Mouse (Mus musculus) lung, embryonic 15.5 days (tissue): ENCODE measurements around the gene Srrm3. TPM values are rescaled to one million over a fixed set of nuclear protein-coding genes. Genes with fewer than 3 reads are reported as not detected.

Experiments
- ATAC-seq: fragments of 200-750 bp; cut with Nextera tagmentation; 2 replicates; pipeline ENCODE4 v1.8.0; 2017; ENCODE audit warnings: moderate number of reproducible peaks, borderline replicate concordance; ENCODE audit not compliant: low FRiP score, low TSS enrichment; ENCODE audit errors: extremely low read depth
- H3K27ac ChIP-seq: fragments of 300-500 bp; sonication (generic); 2 replicates; pipeline ENCODE4 v1.5.1; 2015; ENCODE audit warnings: moderate library complexity, mild to moderate bottlenecking, inconsistent platforms
- H3K27me3 ChIP-seq: fragments of 300-500 bp; sonication (generic); 2 replicates; pipeline ENCODE4 v1.6.1; 2015; ENCODE audit warnings: inconsistent platforms
- H3K36me3 ChIP-seq: fragments of 300-500 bp; sonication (generic); 2 replicates; pipeline ENCODE4 v1.6.1; 2015; ENCODE audit warnings: inconsistent platforms
- H3K4me1 ChIP-seq: fragments of 300-500 bp; sonication (generic); 2 replicates; pipeline ENCODE4 v1.6.1; 2015; ENCODE audit warnings: inconsistent platforms
- H3K4me2 ChIP-seq: fragments of 300-500 bp; sonication (generic); 2 replicates; pipeline ENCODE4 v1.6.1; 2015; ENCODE audit warnings: inconsistent platforms, mild to moderate bottlenecking, moderate library complexity
- H3K4me3 ChIP-seq: fragments of 300-500 bp; sonication (generic); 2 replicates; pipeline ENCODE4 v1.5.1; 2015; ENCODE audit warnings: mild to moderate bottlenecking, inconsistent platforms
- H3K9ac ChIP-seq: fragments of 300-500 bp; sonication (generic); 2 replicates; pipeline ENCODE4 v1.6.1; 2015; ENCODE audit warnings: inconsistent platforms
- H3K9me3 ChIP-seq: fragments of 300-500 bp; sonication (generic); 2 replicates; pipeline ENCODE4 v1.6.1; 2016; ENCODE audit warnings: inconsistent platforms
- WGBS: fragments of 180-500 bp; shearing (Covaris S2); methylation state at CpG from one replicate; pipeline ENCODE4 v1.1.7; 2015; 5-methylcytosine and 5-hydroxymethylcytosine counted together
- polyA plus RNA-seq: library from polyadenylated mRNA; unstranded; fragments of >200 nt; fragmentation: Nextera tagmentation; extraction: Ambion mirVana; gene quantifications from 2 replicates; pipeline ENCODE4 v1.2.1, GENCODE M21; 2015

Srrm3 gene
- polyA plus RNA-seq, 1 experiment from 2014 or later, result 0.64 TPM

DNA sequence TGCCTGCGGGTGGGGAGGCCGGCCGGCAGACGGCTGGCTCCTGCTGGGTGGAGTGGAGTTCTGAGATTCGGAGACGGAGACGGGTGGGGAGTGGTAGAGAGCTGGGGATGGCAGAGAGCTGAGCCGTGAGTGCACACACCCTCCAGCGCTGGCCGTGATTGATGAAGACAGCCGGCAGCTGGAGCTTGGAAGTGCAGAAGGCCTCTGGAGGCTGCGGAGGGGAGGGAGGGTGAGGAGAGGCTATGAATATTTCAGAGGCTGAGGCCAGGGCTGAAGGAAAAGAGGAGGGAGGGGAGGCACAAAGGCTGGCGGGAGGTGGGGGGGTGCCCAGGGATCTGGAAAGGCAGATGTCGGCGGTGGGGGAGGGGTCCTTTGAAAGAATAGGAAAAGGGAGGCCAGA is 44.3 kb downstream of the Srrm3 start:
- 2% methylated on average over 15 of the region's 15 CpGs for WGBS
- ATAC-seq, result no peak
- H3K27ac ChIP-seq, result no peak overlapping the region
- H3K9me3 ChIP-seq, result no peaks in the 10 kb centered on the region
- H3K4me2 ChIP-seq, result no peak overlapping the region
- H3K4me1 ChIP-seq, result no peaks in the 10 kb centered on the region
- peaks cover 67% of the 10 kb centered on the region for H3K27me3 ChIP-seq
- no peaks in the 10 kb centered on the region for H3K36me3 ChIP-seq
- no peak overlapping the region for H3K4me3 ChIP-seq
- H3K9ac ChIP-seq, result no peak overlapping the region

DNA sequence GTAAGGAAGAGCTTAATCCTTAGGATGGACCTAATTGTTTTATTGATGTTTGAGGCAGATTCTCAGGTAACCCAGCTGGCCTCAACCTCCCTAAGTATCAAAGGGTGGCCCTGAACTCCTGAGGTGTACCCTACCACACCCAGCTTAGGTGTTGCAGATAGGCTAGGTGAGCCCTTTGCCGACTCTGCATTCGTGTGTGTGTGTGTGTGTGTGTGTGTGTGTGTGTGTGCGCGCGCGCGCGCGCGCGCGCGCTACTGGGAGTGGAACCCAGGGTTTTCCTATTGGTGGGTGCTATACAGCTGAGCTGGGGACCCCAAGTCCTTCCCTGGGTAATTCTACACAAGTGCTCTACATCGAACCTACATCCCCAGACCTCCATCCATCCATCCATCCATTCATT is 44.8 kb downstream of the Srrm3 start:
- H3K27ac ChIP-seq, result no peak overlapping the region
- WGBS, result 3% methylated on average over 13 of the region's 14 CpGs
- no peak for ATAC-seq
- H3K4me3 ChIP-seq, result no peak overlapping the region
- H3K4me2 ChIP-seq, result no peak overlapping the region
- H3K9me3 ChIP-seq, result no peaks in the 10 kb centered on the region
- H3K27me3 ChIP-seq, result peaks cover 72% of the 10 kb centered on the region
- no peaks in the 10 kb centered on the region for H3K4me1 ChIP-seq
- no peaks in the 10 kb centered on the region for H3K36me3 ChIP-seq
- H3K9ac ChIP-seq, result no peak overlapping the region

- Histone ChIP-seq H3K36me3 (no peaks in the 10 kb centered on the region), H3K9me3 (no peaks in the 10 kb centered on the region), H3K27ac (no peak overlapping the region), H3K4me2 (no peak overlapping the region), H3K27me3 (peaks cover 81% of the 10 kb centered on the region), H3K4me3 (no peak overlapping the region), H3K4me1 (no peaks in the 10 kb centered on the region), H3K9ac (no peak overlapping the region)
- no peak for ATAC-seq
- 5% methylated on average over 10 of the region's 10 CpGs for WGBS
Measured at GRCm38 (mm10) chr5:135852421-135852820, 45.7 kb downstream of the Srrm3 start.

- Histone ChIP-seq H3K9ac (no peak overlapping the region), H3K9me3 (no peaks in the 10 kb centered on the region), H3K4me3 (no peak overlapping the region), H3K36me3 (no peaks in the 10 kb centered on the region), H3K4me2 (no peak overlapping the region), H3K27me3 (peaks cover 94% of the 10 kb centered on the region), H3K27ac (no peak overlapping the region), H3K4me1 (no peaks in the 10 kb centered on the region)
- no peak for ATAC-seq
- 38% methylated on average over 7 of the region's 7 CpGs for WGBS
Measured at GRCm38 (mm10) chr5:135853731-135854130, 47.0 kb downstream of the Srrm3 start.

DNA sequence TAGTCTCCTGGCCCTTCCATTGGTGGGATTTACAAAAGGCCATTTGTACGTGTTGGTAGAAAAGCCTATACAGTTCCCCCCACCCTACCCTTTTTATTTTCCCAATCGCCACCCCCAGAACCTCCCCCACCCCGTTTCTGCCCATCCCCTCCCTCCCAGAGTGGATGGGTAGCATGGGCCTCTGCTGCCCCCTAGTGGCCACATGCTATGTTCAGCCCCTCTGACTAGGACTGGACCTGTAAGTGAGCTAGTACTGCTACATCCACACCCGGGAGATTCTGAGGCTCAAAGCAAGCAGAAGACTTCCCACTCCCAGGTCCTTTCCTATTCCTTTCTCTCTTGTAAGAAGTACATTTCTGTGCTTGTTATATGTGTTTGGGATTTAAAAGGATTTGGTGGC is 48.5 kb downstream of the Srrm3 start:
- Histone ChIP-seq H3K9me3 (no peaks in the 10 kb centered on the region), H3K9ac (no peak overlapping the region), H3K27me3 (peaks cover 95% of the 10 kb centered on the region), H3K36me3 (no peaks in the 10 kb centered on the region), H3K4me3 (no peak overlapping the region), H3K27ac (no peak overlapping the region), H3K4me2 (no peak overlapping the region), H3K4me1 (no peaks in the 10 kb centered on the region)
- no peak for ATAC-seq
- 1% methylated on average over 4 of the region's 4 CpGs for WGBS

DNA sequence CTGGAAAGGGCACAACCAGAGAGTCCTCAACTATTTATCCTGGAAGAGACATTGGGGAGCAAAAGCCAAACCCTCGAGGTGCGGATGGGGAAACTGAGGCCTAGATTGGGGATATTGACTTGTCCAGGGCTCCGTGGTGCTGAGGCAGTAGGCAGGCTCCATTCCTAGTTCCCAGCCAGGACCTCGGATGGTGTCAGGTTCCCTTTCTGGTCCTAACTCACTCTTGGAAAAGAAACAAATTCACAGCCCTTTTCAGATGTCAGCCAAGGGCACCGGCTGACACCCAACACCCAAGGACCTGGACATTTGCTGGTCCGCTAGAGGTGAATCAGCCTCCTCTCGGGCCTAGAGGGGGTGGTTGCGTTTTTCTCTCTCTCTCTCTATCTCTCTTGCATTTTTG is 60.0 kb downstream of the Srrm3 start:
- 39% methylated on average over 8 of the region's 8 CpGs for WGBS
- Histone ChIP-seq H3K27ac (no peak overlapping the region), H3K27me3 (peaks cover 78% of the 10 kb centered on the region), H3K9me3 (no peaks in the 10 kb centered on the region), H3K4me3 (no peak overlapping the region), H3K4me1 (peaks cover 17% of the 10 kb centered on the region), H3K4me2 (no peak overlapping the region), H3K9ac (no peak overlapping the region), H3K36me3 (no peaks in the 10 kb centered on the region)
- no peak for ATAC-seq

- Histone ChIP-seq H3K4me3 (peak overlapping the region; percentile 47), H3K27me3 (peaks cover 76% of the 10 kb centered on the region), H3K9me3 (no peaks in the 10 kb centered on the region), H3K36me3 (no peaks in the 10 kb centered on the region), H3K27ac (no peak overlapping the region), H3K4me2 (peak overlapping the region; percentile 88), H3K9ac (peak overlapping the region; percentile 34), H3K4me1 (peaks cover 17% of the 10 kb centered on the region)
- 2% methylated on average over 86 of the region's 89 CpGs for WGBS
- peak; percentile 59 for ATAC-seq
Measured at GRCm38 (mm10) chr5:135867637-135868593, 61.2 kb downstream of the Srrm3 start.

DNA sequence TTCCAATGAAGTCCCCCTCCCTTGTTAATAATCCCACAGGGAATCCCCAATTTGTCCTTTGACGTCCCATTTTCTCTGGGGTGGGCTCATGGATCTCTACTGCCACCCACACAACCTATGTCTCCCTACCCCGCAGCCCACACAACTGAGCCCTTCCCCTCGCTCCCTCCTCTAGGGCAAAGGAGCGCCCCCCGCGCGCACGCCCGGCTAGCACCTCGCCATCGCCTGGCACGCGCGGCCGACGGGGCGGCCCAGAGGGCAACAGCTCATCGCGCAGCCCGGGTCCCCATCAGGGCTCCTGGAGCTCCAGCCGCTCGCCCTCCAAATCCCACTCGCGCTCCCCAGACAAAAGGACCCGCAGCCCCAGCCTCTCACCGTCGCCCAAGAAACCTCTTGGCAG is 62.0 kb downstream of the Srrm3 start:
- whole genome bisulfite sequencing, result 2% methylated on average over 26 of the region's 27 CpGs
- Histone ChIP-seq H3K27me3 (peaks cover 81% of the 10 kb centered on the region), H3K9ac (no peak overlapping the region)

GRCm38 (mm10) chr5:135869661-135870423 is 63.2 kb downstream of the Srrm3 start:
- no peak for ATAC-seq
- WGBS, result 55% methylated on average over 14 of the region's 14 CpGs
- peaks cover 83% of the 10 kb centered on the region for H3K27me3 ChIP-seq
- H3K9ac ChIP-seq, result no peak overlapping the region
- no peaks in the 10 kb centered on the region for H3K9me3 ChIP-seq
- no peak overlapping the region for H3K4me3 ChIP-seq
- H3K4me2 ChIP-seq, result no peak overlapping the region
- H3K36me3 ChIP-seq, result no peaks in the 10 kb centered on the region
- H3K4me1 ChIP-seq, result peaks cover 17% of the 10 kb centered on the region
- no peak overlapping the region for H3K27ac ChIP-seq

More for the DNA sequence above, 62.0 kb downstream of the Srrm3 start:
- no peak; the same call in 1 of the 2 replicates for ATAC-seq
- no peak overlapping the region for H3K27ac ChIP-seq
- H3K9me3 ChIP-seq, result no peaks in the 10 kb centered on the region
- peak overlapping the region; percentile 47 for H3K4me3 ChIP-seq
- H3K4me2 ChIP-seq, result peak overlapping the region; percentile 88
- H3K36me3 ChIP-seq, result no peaks in the 10 kb centered on the region
- peaks cover 17% of the 10 kb centered on the region for H3K4me1 ChIP-seq

DNA sequence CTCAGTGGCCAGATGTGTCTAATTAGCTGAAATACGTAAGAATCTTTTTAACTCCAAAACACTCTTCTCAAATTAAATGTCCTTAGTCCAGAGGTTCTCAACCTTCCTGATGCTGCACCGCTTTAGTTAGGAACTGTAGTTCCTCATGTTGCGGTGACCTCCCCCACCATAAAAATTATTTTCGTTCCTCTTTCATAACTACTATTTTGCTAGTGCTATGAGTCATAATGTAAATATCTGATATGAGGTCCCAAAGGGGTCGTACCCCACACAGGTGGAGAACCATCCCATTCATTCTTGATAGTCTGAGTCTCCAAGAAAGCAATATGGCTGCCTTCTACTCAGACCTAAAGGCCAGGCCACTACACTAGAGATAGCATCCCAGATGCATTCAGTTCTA is 63.8 kb downstream of the Srrm3 start:
- peaks cover 77% of the 10 kb centered on the region for H3K27me3 ChIP-seq
- H3K4me2 ChIP-seq, result no peak overlapping the region
- H3K9ac ChIP-seq, result no peak overlapping the region
- no peak overlapping the region for H3K27ac ChIP-seq
- H3K9me3 ChIP-seq, result no peaks in the 10 kb centered on the region
- H3K4me3 ChIP-seq, result no peak overlapping the region
- 80% methylated on average over 5 of the region's 5 CpGs for WGBS
- H3K4me1 ChIP-seq, result peaks cover 17% of the 10 kb centered on the region
- H3K36me3 ChIP-seq, result no peaks in the 10 kb centered on the region
- ATAC-seq, result no peak

- peaks cover 55% of the 10 kb centered on the region for H3K27me3 ChIP-seq
- no peak overlapping the region for H3K4me3 ChIP-seq
- 13% methylated on average over 16 of the region's 16 CpGs for WGBS
- H3K36me3 ChIP-seq, result no peaks in the 10 kb centered on the region
- no peak overlapping the region for H3K9ac ChIP-seq
- no peaks in the 10 kb centered on the region for H3K9me3 ChIP-seq
- H3K4me1 ChIP-seq, result peaks cover 17% of the 10 kb centered on the region
- H3K4me2 ChIP-seq, result no peak overlapping the region
- no peak overlapping the region for H3K27ac ChIP-seq
- ATAC-seq, result no peak
Measured at GRCm38 (mm10) chr5:135872996-135873395, 66.3 kb downstream of the Srrm3 start.

DNA sequence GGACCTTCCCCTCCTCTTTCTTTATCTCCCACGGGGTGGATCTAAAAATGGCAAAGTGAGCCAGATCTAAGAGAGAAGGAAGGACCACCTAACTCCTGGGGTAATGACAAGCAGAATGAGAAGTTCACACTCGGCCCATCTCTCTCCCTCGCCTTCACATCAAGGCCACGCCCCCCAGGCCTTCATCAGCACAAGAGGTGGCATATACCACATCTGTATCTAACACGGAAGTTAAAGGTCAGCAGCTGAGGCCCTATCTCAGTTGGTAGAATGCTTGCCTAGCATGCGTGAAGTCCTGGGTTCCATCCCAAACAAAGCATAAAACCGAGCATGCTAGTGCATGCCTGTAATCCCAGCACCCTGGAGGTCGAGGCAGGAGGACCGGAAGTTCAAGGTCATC is 67.1 kb downstream of the Srrm3 start:
- H3K9ac ChIP-seq, result no peak overlapping the region
- no peak overlapping the region for H3K27ac ChIP-seq
- no peak for ATAC-seq
- no peaks in the 10 kb centered on the region for H3K36me3 ChIP-seq
- no peaks in the 10 kb centered on the region for H3K9me3 ChIP-seq
- 53% methylated on average over 9 of the region's 9 CpGs for WGBS
- H3K4me3 ChIP-seq, result no peak overlapping the region
- peaks cover 48% of the 10 kb centered on the region for H3K27me3 ChIP-seq
- peaks cover 12% of the 10 kb centered on the region for H3K4me1 ChIP-seq
- H3K4me2 ChIP-seq, result no peak overlapping the region
